11 mouse cellular contexts compared by ENCODE assay signal in genomic region chrX:150460143-150460542, GRCm38 (mm10).
"Had no signal": no experiment of that assay in that cellular context is flagged by ENCODE, and none has a peak within 500 bp of the region (broad histone marks: within the 10 kb centered on the region; RNA-seq: fewer than 3 reads in every experiment).

No protein-coding gene starts in this region.

- DNase-seq: layer of hippocampus, postnatal 36 days; right cerebral cortex, adult 18-20 months; right cerebral cortex, postnatal 4 days; thymus, adult 2 months had no signal

- H3K9me3 ChIP-seq: intestine, embryonic 15.5 days; kidney, embryonic 15.5 days; lung, embryonic 15.5 days; midbrain, embryonic 12.5 days; neural tube, embryonic 12.5 days; neural tube, embryonic 15.5 days had no signal

- H3K9ac ChIP-seq: intestine, embryonic 15.5 days; lung, embryonic 15.5 days; midbrain, embryonic 12.5 days; neural tube, embryonic 12.5 days had no signal

- H3K27ac ChIP-seq: intestine, embryonic 15.5 days; midbrain, embryonic 12.5 days; neural tube, embryonic 12.5 days; stomach, postnatal 0 days had no signal

- H3K4me1 ChIP-seq: intestine, embryonic 15.5 days; neural tube, embryonic 12.5 days had no signal

- H3K27me3 ChIP-seq: intestine, embryonic 15.5 days; kidney, embryonic 15.5 days; lung, embryonic 15.5 days; midbrain, embryonic 12.5 days; neural tube, embryonic 12.5 days; neural tube, embryonic 15.5 days had no signal

- H3K36me3 ChIP-seq: intestine, embryonic 15.5 days; kidney, embryonic 15.5 days; lung, embryonic 15.5 days; midbrain, embryonic 12.5 days; neural tube, embryonic 12.5 days; neural tube, embryonic 15.5 days had no signal

- H3K4me3 ChIP-seq: neural tube, embryonic 12.5 days had no signal
